Mouse (Mus musculus): Measurements from ENCODE around the gene Dhrs1. TPM values are rescaled to one million over a fixed set of nuclear protein-coding genes. Genes with fewer than 3 reads are reported as not detected.

Dhrs1 gene
- total RNA-seq (2015): 45.7 and 50.9 TPM in 2 replicates
- 11.5 and 30.2 TPM in 2 replicates for total RNA-seq (2017)

- ATAC-seq (replicated peaks; ENCODE audit: poor library complexity): peak; percentile 87
Observed at GRCm38 (mm10) chr14:55745180-55745860, at the start of gene Dhrs1, which contains the start of gene Nop9. Dhrs1 (minus strand) TSS chr14:55745690. Nop9 (plus strand) TSS chr14:55745693.

DNA sequence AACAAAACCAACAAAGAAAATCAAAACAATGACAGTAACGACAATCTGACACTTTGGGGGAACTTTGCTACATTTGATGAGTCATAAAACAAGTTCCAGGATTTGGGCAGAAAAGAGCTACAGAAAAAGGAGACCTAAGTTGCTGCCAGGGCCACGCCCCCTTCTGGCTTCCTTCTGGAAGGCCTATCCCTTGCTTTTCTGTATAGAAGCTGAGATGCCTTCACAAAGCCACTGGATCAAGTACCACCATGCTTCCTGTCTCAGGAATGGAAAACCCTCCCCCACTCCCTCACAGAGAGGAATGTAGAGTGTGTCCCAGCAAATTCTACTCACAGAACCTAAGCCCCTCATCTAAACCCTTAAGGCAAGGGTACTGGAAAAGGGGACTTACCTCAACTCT, 48.5 kb upstream of the Dhrs1 start:
- no peak for ATAC-seq (replicated peaks; ENCODE audit: poor library complexity)

GRCm38 (mm10) chr14:55793461-55793860, 48.0 kb upstream of the Dhrs1 start:
- ATAC-seq (replicated peaks; ENCODE audit: poor library complexity): no peak

- ATAC-seq (replicated peaks; ENCODE audit: poor library complexity): peak; percentile 89
Observed at GRCm38 (mm10) chr14:55788256-55789050, 43.0 kb upstream of the Dhrs1 start, which contains the start of gene Ripk3. Ripk3 (minus strand) TSS chr14:55788865.

- no peak for ATAC-seq (replicated peaks; ENCODE audit: poor library complexity)
Observed at GRCm38 (mm10) chr14:55787731-55788130, 42.2 kb upstream of the Dhrs1 start.

DNA sequence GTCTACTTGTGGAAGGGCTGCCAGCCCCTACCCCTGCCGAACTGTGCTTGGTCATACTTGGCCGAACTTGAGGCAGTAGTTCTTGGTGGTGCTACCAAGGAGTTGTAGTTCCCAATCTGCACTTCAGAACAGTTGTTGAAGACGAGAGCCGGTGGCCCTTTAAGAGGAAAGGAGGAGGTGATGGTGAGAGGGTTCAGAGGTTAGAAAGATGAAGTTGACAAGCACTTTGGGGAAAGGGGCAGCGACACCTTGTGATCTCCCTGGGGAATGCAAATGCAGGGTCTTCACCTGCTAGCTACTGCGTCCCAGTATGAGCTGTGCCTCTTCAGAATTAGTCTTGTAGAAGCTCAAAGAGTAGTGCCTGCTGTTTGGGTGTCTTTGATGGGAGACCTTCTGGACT, 39.7 kb upstream of the Dhrs1 start:
- no peak for ATAC-seq (replicated peaks; ENCODE audit: poor library complexity)

GRCm38 (mm10) chr14:55783958-55784235, 38.4 kb upstream of the Dhrs1 start, which contains the start of gene Adcy4:
Adcy4 (minus strand) TSS chr14:55784095.
- ATAC-seq (replicated peaks; ENCODE audit: poor library complexity): no peak

GRCm38 (mm10) chr14:55783171-55783957, 37.9 kb upstream of the Dhrs1 start:
- ATAC-seq (replicated peaks; ENCODE audit: poor library complexity): no peak

- no peak for ATAC-seq (replicated peaks; ENCODE audit: poor library complexity)
Observed at GRCm38 (mm10) chr14:55782361-55782960, 37.0 kb upstream of the Dhrs1 start.

DNA sequence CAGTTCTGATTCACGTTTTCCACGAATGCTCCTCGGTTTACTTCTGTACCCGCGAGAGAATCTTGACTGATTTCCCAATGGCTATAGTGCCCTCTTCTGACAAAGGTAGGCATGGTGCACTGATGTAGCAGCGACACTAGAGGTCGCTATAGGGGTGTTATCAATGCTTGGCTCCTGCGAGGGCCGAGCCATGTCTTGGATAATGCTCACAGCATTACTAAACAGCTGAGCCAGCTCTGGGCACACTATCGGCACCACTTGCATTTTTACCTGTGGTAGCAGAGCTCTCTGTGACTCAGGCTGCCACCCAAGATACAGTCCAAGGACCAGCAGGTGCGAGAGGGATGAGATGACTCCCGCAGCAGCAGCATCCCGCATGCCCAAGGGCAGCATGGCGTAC, 35.8 kb upstream of the Dhrs1 start:
- peak; percentile 96 for ATAC-seq (replicated peaks; ENCODE audit: poor library complexity)

- ATAC-seq (replicated peaks; ENCODE audit: poor library complexity): no peak
Observed at GRCm38 (mm10) chr14:55780736-55781135, 35.2 kb upstream of the Dhrs1 start.

DNA sequence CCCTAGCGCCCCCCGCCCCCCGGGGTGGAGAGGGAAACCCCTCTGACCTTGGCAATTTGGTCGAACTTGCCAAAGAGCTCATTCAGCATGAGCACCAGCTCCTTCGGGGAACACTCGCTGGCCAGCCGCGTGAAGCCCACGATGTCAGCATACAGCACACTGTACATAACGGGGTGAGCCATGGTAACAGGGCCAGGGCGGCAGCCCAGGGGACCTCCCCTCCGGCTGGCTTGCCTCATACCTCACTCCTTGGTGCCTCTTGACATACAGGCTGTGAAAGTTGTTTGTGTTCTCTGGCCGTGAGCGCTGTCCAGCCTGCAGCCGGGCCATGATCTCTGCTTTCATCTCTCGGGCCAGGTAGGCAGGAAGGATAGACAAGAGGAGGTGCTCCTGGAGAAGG, 34.2 kb upstream of the Dhrs1 start:
- ATAC-seq (replicated peaks; ENCODE audit: poor library complexity): no peak

- ATAC-seq (replicated peaks; ENCODE audit: poor library complexity): no peak
Observed at GRCm38 (mm10) chr14:55778686-55779085, 33.2 kb upstream of the Dhrs1 start.

GRCm38 (mm10) chr14:55777806-55778205, 32.3 kb upstream of the Dhrs1 start:
- no peak for ATAC-seq (replicated peaks; ENCODE audit: poor library complexity)

DNA sequence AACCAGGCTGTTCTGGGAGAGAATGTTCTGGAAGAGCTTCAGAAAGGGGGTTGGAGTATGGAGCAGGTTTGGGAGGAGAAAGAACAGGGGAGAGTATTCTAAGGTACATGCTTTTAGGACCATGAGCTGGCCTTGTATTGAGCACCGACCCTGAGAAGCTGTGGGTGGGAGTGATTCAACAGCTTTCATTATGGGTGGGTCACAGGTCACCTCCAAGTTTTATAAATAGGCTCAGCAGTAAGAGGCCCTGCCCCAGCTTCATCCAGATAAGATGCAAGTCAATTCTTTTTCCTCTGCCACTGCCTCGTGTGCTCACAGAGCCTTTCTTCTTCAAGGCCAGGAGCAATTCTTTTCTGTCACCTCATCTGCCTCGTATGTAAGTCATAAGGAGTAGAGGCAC, 31.7 kb upstream of the Dhrs1 start:
- no peak for ATAC-seq (replicated peaks; ENCODE audit: poor library complexity)

DNA sequence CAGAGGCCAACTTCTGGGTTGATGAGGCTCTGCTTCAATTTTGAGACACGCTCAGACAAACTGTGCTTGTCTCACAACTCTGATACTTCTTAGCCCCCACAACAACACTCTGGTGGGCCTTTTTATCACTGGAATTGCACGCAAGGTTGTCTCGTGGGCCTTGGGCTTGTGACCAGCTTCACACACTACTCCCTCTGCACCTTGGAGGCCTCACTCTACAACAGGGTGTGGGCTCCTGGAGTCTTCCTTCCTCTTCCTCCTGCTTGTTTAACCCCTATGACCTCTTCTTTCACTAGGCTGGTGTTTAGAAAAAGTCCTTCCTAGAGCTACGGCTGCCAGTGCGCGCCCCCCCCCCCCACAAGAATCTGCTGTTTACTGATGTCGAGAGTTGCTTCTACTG, 31.2 kb upstream of the Dhrs1 start:
- no peak for ATAC-seq (replicated peaks; ENCODE audit: poor library complexity)

DNA sequence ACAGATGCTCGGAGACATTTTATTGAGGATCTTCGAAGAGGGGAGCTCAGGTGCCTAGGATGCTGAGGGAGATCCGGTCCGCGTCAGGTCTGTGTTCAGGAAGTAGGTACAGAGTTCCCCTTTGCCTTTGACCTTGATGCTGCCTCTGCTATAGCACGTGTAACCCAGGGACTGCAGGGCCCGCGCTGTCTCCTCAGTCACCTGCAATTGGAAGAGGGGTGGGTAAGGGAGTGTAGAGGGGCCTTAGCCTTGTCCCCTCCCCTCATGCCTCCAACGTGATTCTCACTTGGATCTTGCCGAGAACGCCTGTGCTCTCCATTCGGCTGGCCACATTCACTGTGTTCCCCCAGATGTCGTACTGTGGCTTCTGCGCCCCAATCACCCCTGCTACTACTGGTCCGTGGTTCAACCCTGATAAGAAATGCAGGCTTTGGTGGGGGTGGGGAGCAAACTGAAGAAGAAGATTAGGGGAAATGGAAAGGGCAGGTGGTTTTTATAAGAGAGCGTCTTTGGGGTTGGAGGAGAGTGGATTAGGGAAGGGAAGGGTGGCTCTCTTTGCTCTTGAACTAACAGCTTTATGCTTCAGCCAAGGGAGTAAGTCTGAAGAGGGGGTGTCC, 23.7 kb upstream of the Dhrs1 start:
- peak; percentile 11; the same call in 1 of the 2 replicates for ATAC-seq (replicated peaks; ENCODE audit: poor library complexity)

- ATAC-seq (replicated peaks; ENCODE audit: poor library complexity): no peak
Observed at GRCm38 (mm10) chr14:55768555-55768954, 23.1 kb upstream of the Dhrs1 start.

DNA sequence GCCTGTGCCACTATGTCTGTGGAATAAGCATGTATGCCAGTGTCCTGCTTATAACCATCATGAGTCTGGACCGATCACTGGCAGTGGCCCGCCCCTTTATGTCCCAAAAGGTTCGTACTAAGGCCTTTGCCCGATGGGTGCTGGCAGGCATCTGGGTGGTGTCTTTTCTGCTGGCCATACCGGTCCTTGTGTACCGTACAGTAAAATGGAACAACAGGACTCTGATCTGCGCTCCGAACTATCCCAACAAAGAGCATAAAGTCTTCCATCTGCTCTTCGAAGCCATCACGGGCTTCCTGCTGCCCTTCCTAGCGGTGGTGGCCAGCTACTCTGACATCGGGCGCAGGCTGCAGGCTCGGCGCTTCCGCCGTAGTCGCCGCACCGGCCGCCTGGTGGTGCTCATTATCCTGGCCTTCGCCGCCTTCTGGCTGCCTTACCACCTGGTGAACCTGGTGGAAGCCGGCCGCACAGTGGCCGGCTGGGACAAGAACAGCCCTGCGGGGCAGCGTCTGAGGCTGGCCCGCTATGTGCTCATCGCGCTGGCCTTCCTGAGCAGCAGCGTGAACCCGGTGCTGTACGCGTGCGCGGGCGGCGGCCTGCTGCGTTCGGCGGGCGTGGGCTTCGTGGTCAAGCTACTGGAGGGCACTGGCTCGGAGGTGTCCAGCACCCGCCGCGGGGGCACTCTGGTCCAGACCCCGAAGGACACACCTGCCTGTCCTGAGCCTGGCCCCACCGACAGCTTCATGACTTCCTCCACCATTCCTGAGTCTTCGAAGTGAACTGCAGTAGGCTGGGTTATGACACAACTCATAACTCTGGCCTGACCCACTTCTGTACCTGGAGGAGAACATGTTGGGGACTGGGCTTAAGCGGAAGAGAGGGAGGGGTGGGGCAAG, 22.3 kb upstream of the Dhrs1 start:
- peak; percentile 29 for ATAC-seq (replicated peaks; ENCODE audit: poor library complexity)

DNA sequence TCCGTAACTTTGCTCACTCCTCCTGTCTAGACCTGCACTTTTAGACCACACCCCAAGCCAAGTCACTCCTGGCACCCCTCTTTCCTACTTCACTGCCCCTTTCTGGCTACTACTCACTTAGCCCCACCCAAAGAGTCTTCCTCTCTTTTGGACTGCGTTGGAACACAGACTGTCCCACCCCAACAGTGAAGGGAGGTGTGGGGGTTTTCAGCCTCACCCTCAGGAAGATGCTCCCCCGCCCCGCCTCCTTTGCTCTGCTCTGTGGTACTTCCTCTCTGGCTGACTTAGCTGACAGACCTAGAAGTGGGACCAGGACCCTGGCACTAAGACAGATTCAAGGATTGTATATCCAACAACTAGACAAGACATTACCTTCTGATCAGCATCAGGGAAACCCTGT, 20.2 kb upstream of the Dhrs1 start, which contains the start of gene Ltb4r1:
Ltb4r1 (plus strand) TSS at position 267 of the 400 bp plus-strand sequence.
- peak; percentile 45 for ATAC-seq (replicated peaks; ENCODE audit: poor library complexity)

Measured in megakaryocyte progenitor cell, adult 5-6 weeks (primary cell).